8 mouse cellular contexts compared by ENCODE assay signal in the genomic region with DNA sequence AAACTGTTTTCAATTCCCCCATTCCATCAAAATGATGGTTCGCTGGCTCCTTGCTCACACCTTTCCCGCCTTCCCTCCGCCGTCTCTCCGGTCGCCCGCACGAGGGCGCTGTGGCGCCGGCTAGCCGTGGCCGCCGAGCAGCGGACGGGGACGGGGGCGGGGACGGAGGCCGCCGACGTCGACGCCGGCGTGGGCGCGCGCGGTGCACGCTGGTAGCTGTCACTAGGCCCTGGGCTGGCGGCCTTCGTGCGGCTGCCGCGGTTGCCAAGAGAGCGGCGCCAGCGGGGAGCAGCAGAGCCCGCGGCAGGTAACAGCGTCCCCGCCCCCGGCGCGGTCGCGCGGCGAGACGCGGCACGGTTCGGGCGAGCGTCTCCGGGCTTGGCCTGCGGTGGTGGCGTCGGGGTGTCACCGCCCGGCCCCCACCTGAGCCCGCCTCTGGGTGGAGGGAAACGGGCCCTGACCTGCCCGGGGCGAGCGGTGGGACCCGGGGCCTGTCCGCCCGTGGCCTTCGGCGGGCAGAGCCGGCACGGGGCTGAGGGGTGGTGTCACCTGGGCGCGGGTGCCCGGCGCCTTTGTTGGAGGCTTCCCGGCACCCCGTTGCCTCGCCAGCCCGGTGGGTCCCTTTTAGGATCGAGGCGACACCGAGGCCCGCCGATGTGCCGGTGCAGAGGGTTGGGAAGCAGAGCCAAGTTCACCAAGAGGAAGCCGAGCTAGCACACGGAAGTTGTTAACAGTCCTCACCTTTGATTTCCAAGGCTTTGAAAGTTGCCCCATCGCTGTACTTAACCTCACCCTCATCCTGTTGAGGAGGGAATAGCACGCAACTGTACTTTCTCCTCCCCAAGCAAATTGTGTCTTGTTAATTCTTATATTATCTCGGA. TPM values are rescaled to one million over a fixed set of nuclear protein-coding genes. Genes with fewer than 3 reads are reported as not detected.
DNase-seq lines count a peak whose midpoint lies in the region; ATAC-seq and TF ChIP-seq lines count a peak whose summit lies in the region.

A gene (plus strand): TSS at position 165 of the 881 bp plus-strand sequence.

- H3K9ac ChIP-seq in heart, embryonic 15.5 days: peak within 1 kb of the TSS; percentile 92
- peak within 1 kb of the TSS; percentile 83 for H3K9ac ChIP-seq in liver, postnatal 0 days (replicated peaks)
- H3K9ac ChIP-seq in neural tube, embryonic 14.5 days (replicated peaks; ENCODE audit: low read depth, low read length): peak within 1 kb of the TSS; percentile 95

- peak; percentile 88 for DNase-seq in CD8-positive naive resting alpha-beta T cell, adult 2 months (ENCODE audit: low read depth in 2 of 2, low spot score in 2 of 2)
- peak; percentile 68 for DNase-seq in c-Kit-positive CD71-negative TER-119-negative erythroid progenitor cells, embryonic 14.5 days (ENCODE audit: low read depth)
- peak; percentile 86 for DNase-seq in forebrain, embryonic 10.5 days (ENCODE audit: extremely low spot score, low spot score)
- peak; percentile 90 to 96 for DNase-seq in kidney, postnatal 36 days
- DNase-seq in liver, postnatal 0 days: peak; percentile 95
- DNase-seq in testis, postnatal 10 days (ENCODE audit: low spot score): peak; percentile 95

- under 1% methylated on average over 93 of the region's 93 CpGs for WGBS in forebrain, embryonic 10.5 days
- WGBS in heart, embryonic 15.5 days: under 1% methylated on average over 92 of the region's 93 CpGs
- under 1% methylated on average over 77 of the region's 93 CpGs for WGBS in liver, postnatal 0 days (ENCODE audit: insufficient replicate concordance)
- WGBS in neural tube, embryonic 14.5 days: under 1% methylated on average over 67 of the region's 93 CpGs

- peak; percentile 92 for TF ChIP-seq CTCF in liver, postnatal 0 days (IDR thresholded peaks at IDR 0.05; ENCODE audit: low read depth)

- H3K36me3 ChIP-seq in forebrain, embryonic 10.5 days (replicated peaks): no peaks in the 10 kb centered on the region
- H3K36me3 ChIP-seq in heart, embryonic 15.5 days: no peaks in the 10 kb centered on the region
- H3K36me3 ChIP-seq in liver, postnatal 0 days (replicated peaks; ENCODE audit: insufficient read depth, low read length): no peaks in the 10 kb centered on the region
- H3K36me3 ChIP-seq in neural tube, embryonic 14.5 days (ENCODE audit: control insufficient read depth, insufficient read depth, low read length): no peaks in the 10 kb centered on the region

- no peaks in the 10 kb centered on the region for H3K9me3 ChIP-seq in forebrain, embryonic 10.5 days
- no peaks in the 10 kb centered on the region for H3K9me3 ChIP-seq in heart, embryonic 15.5 days (replicated peaks)
- no peaks in the 10 kb centered on the region for H3K9me3 ChIP-seq in liver, postnatal 0 days (ENCODE audit: low read length)
- H3K9me3 ChIP-seq in neural tube, embryonic 14.5 days (ENCODE audit: control insufficient read depth, low read length): no peaks in the 10 kb centered on the region

- peak within 1 kb of the TSS; percentile 88 for H3K4me3 ChIP-seq in forebrain, embryonic 10.5 days
- peak within 1 kb of the TSS; percentile 89 for H3K4me3 ChIP-seq in heart, embryonic 15.5 days
- H3K4me3 ChIP-seq in liver, postnatal 0 days (ENCODE audit: low read depth, low read length): peak within 1 kb of the TSS; percentile 81
- peak within 1 kb of the TSS; percentile 92 for H3K4me3 ChIP-seq in neural tube, embryonic 14.5 days (ENCODE audit: low read depth, low read length)

- H3K27me3 ChIP-seq in forebrain, embryonic 10.5 days (ENCODE audit: poor library complexity, severe bottlenecking): peaks cover 20% of the 10 kb centered on the region
- H3K27me3 ChIP-seq in heart, embryonic 15.5 days: peaks cover 6% of the 10 kb centered on the region; the same call in 1 of the 2 replicates
- H3K27me3 ChIP-seq in liver, postnatal 0 days (ENCODE audit: insufficient read depth, low read length): no peaks in the 10 kb centered on the region
- no peaks in the 10 kb centered on the region for H3K27me3 ChIP-seq in neural tube, embryonic 14.5 days (ENCODE audit: control insufficient read depth, insufficient read depth, low read length)

- peak within 1 kb of the TSS; percentile 84 for H3K27ac ChIP-seq in forebrain, embryonic 10.5 days
- peak within 1 kb of the TSS; percentile 75 for H3K27ac ChIP-seq in heart, embryonic 15.5 days
- peak within 1 kb of the TSS; percentile 88 for H3K27ac ChIP-seq in liver, postnatal 0 days (ENCODE audit: low read depth)
- H3K27ac ChIP-seq in neural tube, embryonic 14.5 days (ENCODE audit: low read depth, low read length): peak within 1 kb of the TSS; percentile 82

- peaks cover 15% of the 10 kb centered on the region for H3K4me1 ChIP-seq in forebrain, embryonic 10.5 days
- H3K4me1 ChIP-seq in heart, embryonic 15.5 days (replicated peaks): peaks cover 12% of the 10 kb centered on the region
- H3K4me1 ChIP-seq in liver, postnatal 0 days (ENCODE audit: insufficient read depth): peaks cover 20% of the 10 kb centered on the region
- H3K4me1 ChIP-seq in neural tube, embryonic 14.5 days (ENCODE audit: control insufficient read depth, insufficient read depth, low read length): peaks cover 11% of the 10 kb centered on the region

- ATAC-seq in heart, embryonic 15.5 days (replicated peaks; ENCODE audit: insufficient number of reproducible peaks, insufficient read depth, low FRiP score, low read depth): peak; percentile 94
- ATAC-seq in liver, postnatal 0 days: peak; percentile 89
- peak; percentile 94 for ATAC-seq in neural tube, embryonic 14.5 days (ENCODE audit: low read depth)

- no peak for TF ChIP-seq EP300 in liver, postnatal 0 days (IDR thresholded peaks at IDR 0.05; ENCODE audit: low read depth)

- H3K4me2 ChIP-seq in heart, embryonic 15.5 days: peak within 1 kb of the TSS; percentile 73
- H3K4me2 ChIP-seq in liver, postnatal 0 days (ENCODE audit: low read depth, low read length): peak within 1 kb of the TSS; percentile 94
- H3K4me2 ChIP-seq in neural tube, embryonic 14.5 days (ENCODE audit: low read depth, low read length): peak within 1 kb of the TSS; percentile 61

RNA-seq across cellular contexts. Expression of the gene that starts here (rescaled TPM):
- polyA plus RNA-seq in forebrain, embryonic 10.5 days (2016; fragmentation: Nextera tagmentation; extraction: Ambion mirVana): 9.2 and 9.8 TPM in 2 replicates
- polyA plus RNA-seq in heart, embryonic 15.5 days (2015; fragmentation: Nextera tagmentation; extraction: Ambion mirVana): 9.9 and 11.0 TPM in 2 replicates
- 4.7 and 4.9 TPM in 2 replicates for polyA plus RNA-seq in liver, postnatal 0 days (2015; fragmentation: Nextera tagmentation; extraction: Ambion mirVana)
- 49.4 and 71.6 TPM in 2 replicates for polyA plus RNA-seq in neural tube, embryonic 14.5 days (2014; fragmentation: Nextera tagmentation; extraction: Ambion mirVana)

Comparison
In these comparisons a context has a peak if more than half of its experiments do, and no peak if none do; other contexts are left out.
1. Peak in every context shown above with its lines: DNase-seq, ATAC-seq, H3K4me3 ChIP-seq and H3K27ac ChIP-seq.